Mouse (Mus musculus) liver, embryonic 14.5 days (tissue): ENCODE measurements around the gene Gm12184.
A peak's percentile ranks its signal among the peaks of the same experiment; 100 is the strongest.

Experiments
- CTCF ChIP-seq: IDR thresholded peaks from 2 replicates; pipeline ENCODE4 v1.5.1; 2016; ENCODE audit warnings: antibody characterized with exemption, low read depth, control low read depth
- EP300 ChIP-seq: IDR thresholded peaks from 2 replicates; pipeline ENCODE4 v1.6.1; 2016; ENCODE audit warnings: antibody characterized with exemption, low read depth

GRCm38 (mm10) chr11:48776664-48777063, 49.8 kb downstream of the Gm12184 start:
- no peak for TF ChIP-seq EP300
- TF ChIP-seq CTCF: peak; percentile 71
